Mouse (Mus musculus) cortical plate, adult 2 months (tissue): ENCODE measurements at regions not wholly inside any gene's neighbourhood (a gene's known extent, or its start where the extent isn't known, plus 50 kb on each side); places are given as distances from the start of the nearest gene placed in this dataset.

Source experiments
- H3K27ac ChIP-seq: fragments of 200-500 bp; 2 replicates; pipeline ENCODE4 v1.5.1; 2012; ENCODE audit warnings: low read length, control low read depth, inconsistent platforms; ENCODE audit not compliant: insufficient read depth
- H3K4me1 ChIP-seq: fragments of 200-500 bp; 2 replicates; pipeline ENCODE4 v1.6.1; 2011; ENCODE audit warnings: low read length; ENCODE audit not compliant: control insufficient read depth, insufficient read depth
- H3K4me3 ChIP-seq: fragments of 200-500 bp; 2 replicates; pipeline ENCODE4 v1.5.1; 2011; ENCODE audit warnings: mild to moderate bottlenecking, low read length, control low read depth; ENCODE audit not compliant: insufficient read depth
- CTCF ChIP-seq: fragments of 200-500 bp; IDR thresholded peaks from 2 replicates; pipeline ENCODE4 v1.5.1; 2011; ENCODE audit warnings: mild to moderate bottlenecking, control low read depth, low read length; ENCODE audit not compliant: insufficient read depth; ENCODE audit errors: extremely low read depth
- POLR2A ChIP-seq: fragments of 200-500 bp; IDR thresholded peaks from 2 replicates; pipeline ENCODE4 v1.6.1; 2011; ENCODE audit warnings: mild to moderate bottlenecking, low read length, control low read depth; ENCODE audit not compliant: insufficient read depth; ENCODE audit errors: extremely low read depth

DNA sequence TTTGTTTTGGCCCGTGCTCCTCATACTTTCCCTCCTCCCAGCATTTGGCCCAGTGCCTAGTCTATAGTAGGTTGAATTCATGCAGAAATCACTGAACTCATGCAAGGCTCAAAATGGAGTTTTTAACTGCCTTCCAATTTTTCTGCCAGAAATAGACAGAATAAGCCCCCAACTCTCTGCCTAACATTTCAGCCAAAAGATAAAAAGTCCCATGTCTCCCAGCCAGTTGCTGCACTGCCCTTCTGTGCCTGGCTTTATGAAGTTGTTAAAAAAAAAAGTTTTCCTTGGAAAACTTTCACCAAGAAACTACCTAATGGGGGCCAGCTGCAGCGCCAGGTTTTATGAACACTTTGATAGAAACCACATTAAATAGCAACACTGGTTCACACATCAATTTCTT is 222.0 kb downstream of the Zic3 start:
- H3K27ac ChIP-seq: no peak overlapping the region
- no peaks in the 10 kb centered on the region for H3K4me1 ChIP-seq
- no peak overlapping the region for H3K4me3 ChIP-seq
- no peak for TF ChIP-seq CTCF
- no peak for TF ChIP-seq POLR2A

GRCm38 (mm10) chrX:58256043-58256442 is 233.5 kb downstream of the Zic3 start:
- no peak for TF ChIP-seq POLR2A
- no peak for TF ChIP-seq CTCF
- Histone ChIP-seq H3K4me1 (no peaks in the 10 kb centered on the region), H3K4me3 (no peak overlapping the region), H3K27ac (no peak overlapping the region)

DNA sequence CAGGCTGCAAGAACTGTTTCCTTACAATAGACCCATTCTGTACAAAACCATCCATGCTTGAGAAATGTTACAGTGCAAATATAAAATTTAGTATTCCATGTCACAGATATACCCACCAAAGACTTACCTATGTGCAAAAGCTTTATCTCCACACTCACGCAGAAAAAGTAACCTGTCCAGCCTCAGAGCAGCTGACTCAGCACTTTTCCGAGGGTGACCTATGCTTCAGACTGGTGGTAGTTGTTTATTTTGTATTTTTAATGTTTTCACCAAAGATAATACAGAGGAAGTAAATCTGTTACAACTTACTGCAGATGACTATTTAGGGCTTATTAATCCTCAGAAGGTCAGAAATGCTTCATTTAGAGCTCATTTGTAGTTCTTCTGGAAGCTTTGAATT is 260.4 kb downstream of the Zic3 start:
- no peaks in the 10 kb centered on the region for H3K4me1 ChIP-seq
- no peak overlapping the region for H3K4me3 ChIP-seq
- no peak overlapping the region for H3K27ac ChIP-seq
- TF ChIP-seq POLR2A (no peak), CTCF (no peak)

GRCm38 (mm10) chrX:58322832-58323231 is 300.3 kb downstream of the Zic3 start:
- Histone ChIP-seq H3K4me3 (no peak overlapping the region), H3K4me1 (no peaks in the 10 kb centered on the region), H3K27ac (no peak overlapping the region)
- no peak for TF ChIP-seq POLR2A
- TF ChIP-seq CTCF: no peak

- no peaks in the 10 kb centered on the region for H3K4me1 ChIP-seq
- H3K27ac ChIP-seq: no peak overlapping the region
- H3K4me3 ChIP-seq: no peak overlapping the region
- TF ChIP-seq CTCF (no peak), POLR2A (no peak)
Observed at GRCm38 (mm10) chrX:58351606-58352005, 329.1 kb downstream of the Zic3 start.

GRCm38 (mm10) chrX:58377926-58378325 is 355.4 kb downstream of the Zic3 start:
- H3K4me1 ChIP-seq: no peaks in the 10 kb centered on the region
- H3K27ac ChIP-seq: no peak overlapping the region
- TF ChIP-seq CTCF (peak; percentile 33; the same call in 1 of the 2 replicates), POLR2A (no peak)
- H3K4me3 ChIP-seq: no peak overlapping the region
